Mouse (Mus musculus) kidney, embryonic 14.5 days (tissue): Measurements from ENCODE around the gene Ugt1a10. TPM values are rescaled to one million over a fixed set of nuclear protein-coding genes. Genes with fewer than 3 reads are reported as not detected.
A peak's percentile ranks its signal among the peaks of the same experiment; 100 is the strongest.
"Not testable (repeated sequence)": the region's sequence is repeated elsewhere in the genome, so short reads cannot be mapped to it uniquely, and the experiment has no call there.

Source experiments
- ATAC-seq: fragments of 200-750 bp; cut with Nextera tagmentation; 2 replicates; pipeline ENCODE4 v1.8.0; 2017; ENCODE audit warnings: moderate number of reproducible peaks, mild to moderate bottlenecking, moderate TSS enrichment, moderate library complexity; ENCODE audit not compliant: low FRiP score, low TSS enrichment
- H3K27ac ChIP-seq: fragments of 300-500 bp; sonication (generic); 2 replicates; pipeline ENCODE4 v1.5.1; 2014; ENCODE audit warnings: low read depth, mild to moderate bottlenecking, low read length, moderate library complexity, mixed read lengths
- H3K27me3 ChIP-seq: fragments of 300-500 bp; sonication (generic); 2 replicates; pipeline ENCODE4 v1.6.1; 2014; ENCODE audit warnings: mild to moderate bottlenecking, low read length; ENCODE audit not compliant: control insufficient read depth, insufficient read depth
- H3K36me3 ChIP-seq: fragments of 300-500 bp; sonication (generic); 2 replicates; pipeline ENCODE4 v1.6.1; 2014; ENCODE audit warnings: low read length, mixed read lengths; ENCODE audit not compliant: control insufficient read depth, insufficient read depth
- H3K4me1 ChIP-seq: fragments of 300-500 bp; sonication (generic); 2 replicates; pipeline ENCODE4 v1.6.1; 2014; ENCODE audit warnings: low read length, mixed read lengths; ENCODE audit not compliant: control insufficient read depth, insufficient read depth
- H3K4me2 ChIP-seq: fragments of 300-500 bp; sonication (generic); replicated peaks from 2 replicates; pipeline ENCODE4 v1.6.1; 2014; ENCODE audit warnings: low read depth, mild to moderate bottlenecking, low read length
- H3K4me3 ChIP-seq: fragments of 300-500 bp; sonication (generic); 2 replicates; pipeline ENCODE4 v1.5.1; 2014; ENCODE audit warnings: mild to moderate bottlenecking, low read length
- H3K9ac ChIP-seq: fragments of 300-500 bp; sonication (generic); 2 replicates; pipeline ENCODE4 v1.6.1; 2014; ENCODE audit warnings: low read depth, mild to moderate bottlenecking, low read length, moderate library complexity
- H3K9me3 ChIP-seq: fragments of 300-500 bp; sonication (generic); 2 replicates; pipeline ENCODE4 v1.6.1; 2016; ENCODE audit warnings: low read length; ENCODE audit not compliant: control insufficient read depth
- WGBS: fragments of 180-500 bp; shearing (Covaris S2); extraction: QIAGEN DNeasy Blood & Tissue Kit; methylation state at CpG from one replicate; pipeline ENCODE4 v1.1.7; 2014; 5-methylcytosine and 5-hydroxymethylcytosine counted together
- polyA plus RNA-seq: library from polyadenylated mRNA; unstranded; fragments of >200 nt; fragmentation: Nextera tagmentation; extraction: Ambion mirVana; gene quantifications from 2 replicates; pipeline ENCODE4 v1.2.1, GENCODE M21; 2014

The Ugt1a10 gene
- polyA plus RNA-seq, 1 experiment from 2014 or later, result 9.2 TPM

GRCm38 (mm10) chr1:88025244-88025643 is 29.9 kb upstream of the Ugt1a10 start:
- H3K27me3 ChIP-seq, H3K4me2 ChIP-seq, H3K9ac ChIP-seq, H3K9me3 ChIP-seq, ATAC-seq, H3K27ac ChIP-seq, H3K4me1 ChIP-seq, H3K36me3 ChIP-seq, H3K4me3 ChIP-seq: not testable (repeated sequence)
- 83% methylated on average over 3 of the region's 3 CpGs for WGBS

GRCm38 (mm10) chr1:88043044-88043443 is 12.1 kb upstream of the Ugt1a10 start:
- not testable (repeated sequence) for H3K4me2 ChIP-seq, H3K27me3 ChIP-seq, H3K9me3 ChIP-seq, H3K9ac ChIP-seq, H3K36me3 ChIP-seq, H3K4me3 ChIP-seq, H3K27ac ChIP-seq, H3K4me1 ChIP-seq
- WGBS, result 69% methylated on average over 1 of the region's 2 CpGs
- ATAC-seq, result peak; percentile 60; the same call in 1 of the 2 replicates

GRCm38 (mm10) chr1:88044832-88045437 is 10.3 kb upstream of the Ugt1a10 start:
- H3K27me3 ChIP-seq, H3K4me3 ChIP-seq, ATAC-seq, H3K4me1 ChIP-seq, H3K27ac ChIP-seq, H3K4me2 ChIP-seq, H3K9ac ChIP-seq, H3K36me3 ChIP-seq, H3K9me3 ChIP-seq: not testable (repeated sequence)
- WGBS, result 48% methylated on average over 3 of the region's 5 CpGs

GRCm38 (mm10) chr1:88047408-88047807 is 7.8 kb upstream of the Ugt1a10 start:
- not testable (repeated sequence) for ATAC-seq, H3K4me1 ChIP-seq, H3K4me2 ChIP-seq, H3K9me3 ChIP-seq, H3K27me3 ChIP-seq, H3K36me3 ChIP-seq, H3K4me3 ChIP-seq, H3K27ac ChIP-seq, H3K9ac ChIP-seq
- WGBS, result 88% methylated on average over 2 of the region's 2 CpGs

- H3K4me1 ChIP-seq, H3K27ac ChIP-seq, H3K27me3 ChIP-seq, H3K36me3 ChIP-seq, H3K9ac ChIP-seq, H3K9me3 ChIP-seq, H3K4me2 ChIP-seq, H3K4me3 ChIP-seq: not testable (repeated sequence)
- ATAC-seq, result peak; percentile 52; the same call in 1 of the 2 replicates
- 45% methylated on average over 1 of the region's 2 CpGs for WGBS
Measured at GRCm38 (mm10) chr1:88066472-88067102, 11.4 kb downstream of the Ugt1a10 start.

GRCm38 (mm10) chr1:88070495-88070894 is 15.3 kb downstream of the Ugt1a10 start, which contains the start of gene Ugt1a9:
TSS of gene Ugt1a9 (plus strand) at chr1:88070800.
- Histone ChIP-seq H3K9me3 (no peaks in the 10 kb centered on the region), H3K4me1 (no peaks in the 10 kb centered on the region), H3K9ac (no peak within 1 kb of the TSS), H3K36me3 (no peaks in the 10 kb centered on the region), H3K4me3 (no peak within 1 kb of the TSS), H3K27me3 (no peaks in the 10 kb centered on the region), H3K4me2 (no peak within 1 kb of the TSS), H3K27ac (no peak within 1 kb of the TSS)
- ATAC-seq, result no peak
- 71% methylated on average over 2 of the region's 2 CpGs for WGBS

GRCm38 (mm10) chr1:88070902-88071301 is 15.7 kb downstream of the Ugt1a10 start:
- Histone ChIP-seq H3K9ac (no peak overlapping the region), H3K27ac (no peak overlapping the region), H3K4me2 (no peak overlapping the region), H3K36me3 (no peaks in the 10 kb centered on the region), H3K4me3 (no peak overlapping the region), H3K4me1 (no peaks in the 10 kb centered on the region), H3K27me3 (no peaks in the 10 kb centered on the region), H3K9me3 (no peaks in the 10 kb centered on the region)
- no peak for ATAC-seq
- 82% methylated on average over 4 of the region's 4 CpGs for WGBS

- Histone ChIP-seq H3K4me1 (no peaks in the 10 kb centered on the region), H3K4me2 (no peak overlapping the region), H3K4me3 (no peak overlapping the region), H3K36me3 (no peaks in the 10 kb centered on the region), H3K9ac (no peak overlapping the region), H3K27me3 (no peaks in the 10 kb centered on the region), H3K9me3 (no peaks in the 10 kb centered on the region), H3K27ac (no peak overlapping the region)
- no peak for ATAC-seq
- 89% methylated on average over 2 of the region's 2 CpGs for WGBS
Measured at GRCm38 (mm10) chr1:88074471-88074870, 19.3 kb downstream of the Ugt1a10 start.

GRCm38 (mm10) chr1:88077128-88077527 is 21.9 kb downstream of the Ugt1a10 start:
- no peak overlapping the region for H3K4me2 ChIP-seq
- no peak for ATAC-seq
- WGBS, result 89% methylated on average over 1 of the region's 1 CpGs

More at GRCm38 (mm10) chr1:88077128-88077527, 21.9 kb downstream of the Ugt1a10 start:
- H3K4me1 ChIP-seq, result no peaks in the 10 kb centered on the region
- no peaks in the 10 kb centered on the region for H3K36me3 ChIP-seq
- H3K27me3 ChIP-seq, result no peaks in the 10 kb centered on the region
- no peaks in the 10 kb centered on the region for H3K9me3 ChIP-seq
- H3K27ac ChIP-seq, result no peak overlapping the region
- H3K4me3 ChIP-seq, result no peak overlapping the region
- H3K9ac ChIP-seq, result no peak overlapping the region
